Mouse (Mus musculus) liver, postnatal 0 days (tissue): Measurements from ENCODE around the gene Tnfrsf11a. TPM values are rescaled to one million over a fixed set of nuclear protein-coding genes. Genes with fewer than 3 reads are reported as not detected.

Source experiments
- ATAC-seq: fragments of 200-750 bp; cut with Nextera tagmentation; 2 replicates; pipeline ENCODE4 v1.8.0; 2017; ENCODE audit warnings: mild to moderate bottlenecking, moderate library complexity
- DNase-seq: peaks from one replicate; pipeline ENCODE4 v3.0.0-alpha.2; 2016
- H3K27ac ChIP-seq: fragments of 300-500 bp; sonication (generic); 2 replicates; pipeline ENCODE4 v1.5.1; 2014; ENCODE audit warnings: antibody characterized with exemption, moderate library complexity, mild to moderate bottlenecking, low read depth
- H3K27me3 ChIP-seq: fragments of 300-500 bp; sonication (generic); 2 replicates; pipeline ENCODE4 v1.6.1; 2014; ENCODE audit warnings: low read length, control low read depth, mixed read lengths; ENCODE audit not compliant: insufficient read depth
- H3K36me3 ChIP-seq: fragments of 300-500 bp; sonication (generic); replicated peaks from 2 replicates; pipeline ENCODE4 v1.6.1; 2014; ENCODE audit warnings: mild to moderate bottlenecking, control low read depth, low read length, moderate library complexity, mixed read lengths; ENCODE audit not compliant: insufficient read depth
- H3K4me1 ChIP-seq: fragments of 300-500 bp; sonication (generic); 2 replicates; pipeline ENCODE4 v1.6.1; 2014; ENCODE audit warnings: antibody characterized with exemption, mild to moderate bottlenecking, control low read depth; ENCODE audit not compliant: insufficient read depth
- H3K4me2 ChIP-seq: fragments of 300-500 bp; sonication (generic); 2 replicates; pipeline ENCODE4 v1.6.1; 2014; ENCODE audit warnings: low read depth, mild to moderate bottlenecking, low read length, moderate library complexity, mixed read lengths
- H3K4me3 ChIP-seq: fragments of 300-500 bp; sonication (generic); 2 replicates; pipeline ENCODE4 v1.5.1; 2014; ENCODE audit warnings: low read depth, low read length
- H3K9ac ChIP-seq: fragments of 300-500 bp; sonication (generic); replicated peaks from 2 replicates; pipeline ENCODE4 v1.6.1; 2014; ENCODE audit warnings: mild to moderate bottlenecking, moderate library complexity
- H3K9me3 ChIP-seq: fragments of 300-500 bp; sonication (generic); 2 replicates; pipeline ENCODE4 v1.6.1; 2016; ENCODE audit warnings: mild to moderate bottlenecking, control low read depth, low read length, mixed read lengths
- CTCF ChIP-seq: sonication (generic); IDR thresholded peaks from 2 replicates; pipeline ENCODE4 v1.5.1; 2016; ENCODE audit warnings: antibody characterized with exemption, low read depth
- EP300 ChIP-seq: IDR thresholded peaks from 2 replicates; pipeline ENCODE4 v1.6.1; 2016; ENCODE audit warnings: antibody characterized with exemption, low read depth, mild to moderate bottlenecking
- WGBS: fragments of 180-500 bp; shearing (Covaris S2); extraction: QIAGEN DNeasy Blood & Tissue Kit; methylation state at CpG from one replicate; pipeline ENCODE4 v1.1.7; 2014; ENCODE audit not compliant: insufficient replicate concordance; 5-methylcytosine and 5-hydroxymethylcytosine counted together
- polyA plus RNA-seq: library from polyadenylated mRNA; unstranded; fragments of >200 nt; fragmentation: Nextera tagmentation; extraction: Ambion mirVana; gene quantifications from 2 replicates; pipeline ENCODE4 v1.2.1, GENCODE M21; 2015

Tnfrsf11a gene
- polyA plus RNA-seq, 1 experiment from 2014 or later: 0.89 TPM

DNA sequence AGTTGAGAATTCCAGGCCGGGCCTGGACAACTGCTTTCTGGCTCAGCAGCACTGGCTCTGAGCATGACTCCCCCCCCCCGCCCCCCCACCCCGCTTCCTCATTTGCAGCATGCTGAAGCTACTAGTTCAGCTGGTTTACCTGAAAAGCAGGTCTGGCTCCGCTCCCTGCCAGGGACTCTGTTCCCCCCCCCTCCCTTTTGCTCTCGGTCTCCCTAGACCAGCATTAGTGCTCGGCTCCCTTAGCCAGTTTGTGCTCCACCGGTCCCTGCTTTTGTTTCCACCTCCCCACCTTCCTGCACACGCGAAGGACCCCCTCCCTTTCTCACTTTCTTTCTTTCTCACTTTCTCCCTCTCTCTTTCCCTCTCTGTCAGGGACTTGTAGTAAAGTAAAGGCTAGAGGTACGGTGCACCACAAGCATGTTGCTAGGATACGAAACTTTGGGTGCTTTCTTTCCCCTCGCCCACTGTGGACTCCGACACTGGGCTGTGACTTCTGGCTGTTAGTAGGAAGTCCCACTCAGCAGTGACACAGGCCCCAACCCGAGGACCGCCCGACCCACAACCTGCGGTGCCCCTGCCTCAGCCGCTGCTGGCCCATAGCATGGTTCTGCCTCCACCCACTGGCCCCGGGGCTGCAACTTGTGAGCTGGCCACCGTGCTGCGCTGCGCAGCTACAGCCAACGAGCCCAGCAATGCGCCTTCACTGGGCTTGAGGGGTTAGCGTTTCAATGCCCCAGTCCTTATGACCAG, 100.2 kb downstream of the Tnfrsf11a start:
- H3K4me3 ChIP-seq: no peak overlapping the region

DNA sequence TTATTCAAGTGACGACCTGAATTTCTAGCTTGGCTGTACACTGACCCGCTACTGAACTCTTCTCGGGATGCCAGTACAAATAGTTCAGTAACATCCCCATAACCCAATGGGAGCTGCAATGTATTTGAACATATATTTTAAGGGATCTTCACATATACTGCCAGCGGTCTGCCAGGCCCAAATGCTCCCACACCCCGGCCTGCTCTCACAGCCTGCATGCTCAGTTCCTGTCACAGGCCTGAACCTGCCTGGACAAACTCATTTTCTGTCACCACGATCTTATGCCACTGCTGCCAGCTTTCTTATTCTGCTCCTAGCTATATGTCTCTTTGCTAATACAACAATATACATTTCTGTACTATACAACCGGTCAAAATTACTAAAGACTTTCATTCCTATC, 100.9 kb downstream of the Tnfrsf11a start:
- no peaks in the 10 kb centered on the region for H3K27me3 ChIP-seq
- H3K27ac ChIP-seq: no peak overlapping the region
- H3K9me3 ChIP-seq: no peaks in the 10 kb centered on the region
- H3K4me1 ChIP-seq: peaks cover 5% of the 10 kb centered on the region; the same call in 1 of the 2 replicates
- no peak for DNase-seq
- H3K36me3 ChIP-seq: no peaks in the 10 kb centered on the region
- WGBS: 76% methylated on average over 7 of the region's 7 CpGs
- no peak overlapping the region for H3K9ac ChIP-seq
- TF ChIP-seq CTCF (no peak), EP300 (no peak)
- H3K4me2 ChIP-seq: no peak overlapping the region
- ATAC-seq: no peak
- no peak overlapping the region for H3K4me3 ChIP-seq

More for the DNA sequence above, 100.2 kb downstream of the Tnfrsf11a start:
- Histone ChIP-seq H3K36me3 (no peaks in the 10 kb centered on the region), H3K27me3 (no peaks in the 10 kb centered on the region), H3K27ac (no peak overlapping the region), H3K4me2 (peak overlapping the region; percentile 33; the same call in 1 of the 2 replicates), H3K9ac (no peak overlapping the region), H3K9me3 (no peaks in the 10 kb centered on the region), H3K4me1 (peaks cover 3% of the 10 kb centered on the region; the same call in 1 of the 2 replicates)
- DNase-seq (peak; percentile 45), ATAC-seq (no peak)
- 32% methylated on average over 25 of the region's 25 CpGs for WGBS
- TF ChIP-seq EP300 (no peak), CTCF (peak; percentile 51)

DNA sequence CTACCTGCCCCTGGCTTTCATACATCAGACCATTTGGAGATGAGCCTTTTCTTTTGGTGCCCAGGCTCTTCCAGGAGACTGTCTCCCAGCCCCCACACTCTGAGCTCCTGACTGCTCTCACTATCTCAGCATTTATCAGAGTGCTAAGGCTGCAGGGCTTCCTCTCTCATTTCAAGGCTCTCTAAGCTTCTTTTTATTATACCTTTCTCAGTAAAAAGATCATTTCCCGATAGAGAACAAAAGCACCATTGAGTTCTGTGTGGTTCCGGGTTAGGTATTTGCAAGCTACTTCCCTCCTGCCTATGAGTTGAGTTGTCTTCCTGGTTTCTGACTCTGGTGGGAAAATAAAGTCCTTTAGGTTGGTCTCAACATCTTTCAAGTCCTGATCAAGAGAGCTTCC, 103.0 kb downstream of the Tnfrsf11a start:
- no peak for ATAC-seq
- H3K27ac ChIP-seq: no peak overlapping the region

GRCm38 (mm10) chr1:105885101-105885500, 104.6 kb downstream of the Tnfrsf11a start:
- peak; percentile 62 for DNase-seq
- Histone ChIP-seq H3K4me3 (no peak overlapping the region), H3K4me1 (peaks cover 5% of the 10 kb centered on the region; the same call in 1 of the 2 replicates), H3K9me3 (no peaks in the 10 kb centered on the region), H3K27ac (peak overlapping the region; percentile 73), H3K9ac (no peak overlapping the region), H3K4me2 (no peak overlapping the region), H3K27me3 (no peaks in the 10 kb centered on the region), H3K36me3 (no peaks in the 10 kb centered on the region)
- TF ChIP-seq CTCF: no peak
- peak; percentile 53; the same call in 1 of the 2 replicates for TF ChIP-seq EP300
- WGBS: 69% methylated on average over 1 of the region's 1 CpGs
- ATAC-seq: peak; percentile 93

More for the DNA sequence above, 103.0 kb downstream of the Tnfrsf11a start:
- H3K4me2 ChIP-seq: no peak overlapping the region
- H3K4me1 ChIP-seq: peaks cover 5% of the 10 kb centered on the region; the same call in 1 of the 2 replicates
- H3K36me3 ChIP-seq: no peaks in the 10 kb centered on the region
- no peak overlapping the region for H3K4me3 ChIP-seq
- no peaks in the 10 kb centered on the region for H3K9me3 ChIP-seq
- DNase-seq: no peak
- TF ChIP-seq CTCF (no peak), EP300 (no peak)
- 68% methylated on average over 2 of the region's 2 CpGs for WGBS
- no peak overlapping the region for H3K9ac ChIP-seq
- H3K27me3 ChIP-seq: no peaks in the 10 kb centered on the region

DNA sequence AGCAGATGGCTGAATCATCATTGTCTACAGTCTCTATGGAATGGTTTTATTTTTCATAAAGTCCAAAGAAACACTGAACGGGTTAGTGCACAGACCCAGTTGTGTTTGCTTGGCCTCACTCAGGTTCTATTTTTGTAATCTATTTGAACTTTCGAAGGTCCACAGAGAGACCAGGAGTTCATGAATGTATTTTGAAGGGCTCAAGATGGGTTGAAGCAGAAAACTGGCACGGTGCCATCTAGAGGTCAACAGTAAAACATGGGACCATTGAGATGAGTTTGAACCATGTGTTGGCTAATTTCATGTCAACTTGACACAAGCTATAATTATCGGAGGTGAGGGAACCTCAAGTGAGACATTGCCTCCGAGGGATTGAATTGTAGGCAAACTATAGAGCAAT, 105.1 kb downstream of the Tnfrsf11a start:
- no peaks in the 10 kb centered on the region for H3K9me3 ChIP-seq
- H3K27me3 ChIP-seq: no peaks in the 10 kb centered on the region
- H3K4me2 ChIP-seq: no peak overlapping the region
- WGBS: 57% methylated on average over 5 of the region's 5 CpGs
- DNase-seq: peak; percentile 60
- no peak overlapping the region for H3K9ac ChIP-seq
- TF ChIP-seq CTCF: 0 out of 2 replicates have a peak, but pooled peaks have one; percentile 3
- no peak for TF ChIP-seq EP300
- no peak overlapping the region for H3K4me3 ChIP-seq
- peak; percentile 80 for ATAC-seq
- H3K4me1 ChIP-seq: peaks cover 5% of the 10 kb centered on the region; the same call in 1 of the 2 replicates
- H3K27ac ChIP-seq: peak overlapping the region; percentile 73
- H3K36me3 ChIP-seq: no peaks in the 10 kb centered on the region

- Histone ChIP-seq H3K4me2 (no peak overlapping the region), H3K9me3 (no peaks in the 10 kb centered on the region), H3K27me3 (no peaks in the 10 kb centered on the region), H3K4me3 (no peak overlapping the region), H3K36me3 (no peaks in the 10 kb centered on the region), H3K9ac (no peak overlapping the region), H3K27ac (peak overlapping the region; percentile 73; the same call in 1 of the 2 replicates), H3K4me1 (peaks cover 5% of the 10 kb centered on the region; the same call in 1 of the 2 replicates)
- 62% methylated on average over 5 of the region's 5 CpGs for WGBS
- DNase-seq (no peak), ATAC-seq (no peak)
- TF ChIP-seq EP300 (no peak), CTCF (no peak)
Observed at GRCm38 (mm10) chr1:105886358-105886757, 105.8 kb downstream of the Tnfrsf11a start.
